Mouse (Mus musculus) c-Kit-positive CD71-negative TER-119-negative erythroid progenitor cells, embryonic 14.5 days (primary cell): Measurements from ENCODE around the gene BC051019.

Source experiments
- DNase-seq: peaks from one replicate; pipeline ENCODE4 v3.0.0-alpha.2; 2013; ENCODE audit warnings: low read depth

Gene BC051019

GRCm38 (mm10) chr7:109723697-109724096 is at the start of gene BC051019:
TSS of gene BC051019 (minus strand) at chr7:109723850.
- no peak for DNase-seq

- DNase-seq = no peak
Observed at GRCm38 (mm10) chr7:109772251-109772650, 48.6 kb upstream of the BC051019 start.

GRCm38 (mm10) chr7:109768699-109769383 is 45.2 kb upstream of the BC051019 start:
- no peak for DNase-seq

- DNase-seq = no peak
Observed at GRCm38 (mm10) chr7:109767575-109768350, 44.1 kb upstream of the BC051019 start.

GRCm38 (mm10) chr7:109764009-109764408 is 40.4 kb upstream of the BC051019 start:
- DNase-seq = no peak

GRCm38 (mm10) chr7:109756291-109756690 is 32.6 kb upstream of the BC051019 start:
- no peak for DNase-seq

- DNase-seq = no peak
Observed at GRCm38 (mm10) chr7:109754034-109754433, 30.4 kb upstream of the BC051019 start.

DNA sequence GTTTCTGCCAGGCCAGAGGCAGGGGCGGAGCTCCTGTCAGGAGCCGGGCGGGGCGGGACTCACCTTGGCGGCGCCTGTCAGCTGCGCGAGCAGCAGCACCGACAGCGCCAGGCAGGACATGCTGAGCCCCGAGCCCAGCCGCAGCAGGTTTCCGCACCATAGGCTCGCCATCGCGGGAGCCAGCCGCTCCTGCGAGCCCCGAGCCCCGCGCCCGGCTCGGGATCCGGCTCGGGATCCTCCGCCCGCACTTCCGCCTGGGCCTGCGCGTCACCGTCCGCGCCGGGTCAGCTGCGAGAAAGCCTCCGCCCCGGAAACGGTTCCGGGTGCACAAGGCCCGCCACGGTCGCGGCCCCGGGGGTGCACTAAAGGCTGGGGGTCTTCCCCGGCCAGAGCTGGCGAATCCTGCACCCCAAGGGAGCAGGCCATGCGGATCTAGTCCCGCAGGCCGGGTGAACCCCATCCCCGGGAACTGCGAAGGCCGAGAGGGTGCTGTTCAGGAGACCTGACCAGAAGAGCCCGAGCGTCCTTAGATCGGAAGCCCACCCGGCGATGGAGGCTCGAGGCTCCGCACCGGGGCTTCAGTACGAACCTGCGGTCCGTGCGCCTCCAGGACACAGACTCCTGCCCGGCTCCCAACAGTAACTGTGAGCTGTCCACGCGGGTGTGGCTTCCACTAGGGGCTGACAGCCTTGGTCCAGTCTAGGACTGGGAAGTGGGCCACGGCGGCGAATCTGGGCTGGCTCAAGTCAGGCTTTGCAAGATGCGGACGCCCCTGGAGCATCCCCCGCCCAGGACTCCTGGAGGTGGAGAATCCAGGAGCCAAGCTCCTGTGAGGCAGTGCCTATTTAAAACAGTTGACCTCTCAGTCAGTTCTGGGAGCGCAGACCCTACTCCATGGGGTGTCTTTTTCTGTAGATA is 28.6 kb upstream of the BC051019 start, which contains the start of gene Tmem9b:
TSS of gene Tmem9b (minus strand) at position 868 of the 918 bp plus-strand sequence.
- peak; percentile 51 for DNase-seq

DNA sequence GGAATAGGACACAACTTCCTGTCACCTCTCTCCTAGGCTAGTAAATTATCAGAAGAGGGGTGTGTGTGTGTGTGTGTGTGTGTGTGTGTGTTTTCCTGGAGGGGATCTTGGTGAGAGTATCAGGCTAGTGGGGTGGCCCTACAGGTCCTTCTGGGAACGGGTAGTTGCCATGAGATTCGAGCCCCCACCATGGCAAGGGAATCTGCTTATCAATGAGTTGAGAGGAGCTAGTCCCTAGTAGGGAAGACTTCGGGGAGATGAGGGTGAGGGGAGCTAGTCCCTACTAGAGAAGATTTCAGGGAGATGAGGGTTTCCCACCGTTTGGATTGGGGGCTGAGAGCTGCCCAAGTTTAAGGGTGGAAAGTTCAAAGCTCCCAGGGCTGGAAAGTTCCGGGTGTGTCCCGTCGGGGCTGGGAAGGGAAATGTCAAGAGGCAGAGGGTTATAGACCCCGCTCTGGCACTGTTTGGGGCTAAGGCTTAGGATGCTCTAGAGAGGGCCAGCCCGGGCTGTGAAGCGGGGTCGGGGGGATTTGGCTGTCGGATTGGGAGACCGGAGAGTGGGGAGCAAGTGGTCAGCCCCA is 27.9 kb upstream of the BC051019 start:
- no peak for DNase-seq

DNA sequence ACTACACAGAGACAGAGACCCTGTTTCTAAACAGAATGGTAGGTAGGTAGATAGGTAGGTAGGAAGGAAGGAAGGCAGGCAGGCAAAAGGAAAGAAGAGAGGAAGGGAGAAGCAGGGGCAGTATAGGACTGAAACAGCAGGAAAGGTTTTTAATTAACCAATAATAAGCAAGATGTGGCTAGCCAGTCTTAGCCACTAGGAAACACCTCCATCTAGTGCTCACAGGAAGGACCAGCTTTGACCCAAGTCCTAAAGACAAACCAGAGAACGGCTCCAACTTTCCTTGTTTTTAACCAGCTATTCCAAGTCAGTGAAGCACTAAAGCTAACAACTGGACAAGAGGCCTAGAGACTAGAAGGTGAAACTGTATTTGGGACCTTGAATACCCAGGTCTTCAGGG is 24.1 kb upstream of the BC051019 start:
- no peak for DNase-seq

DNA sequence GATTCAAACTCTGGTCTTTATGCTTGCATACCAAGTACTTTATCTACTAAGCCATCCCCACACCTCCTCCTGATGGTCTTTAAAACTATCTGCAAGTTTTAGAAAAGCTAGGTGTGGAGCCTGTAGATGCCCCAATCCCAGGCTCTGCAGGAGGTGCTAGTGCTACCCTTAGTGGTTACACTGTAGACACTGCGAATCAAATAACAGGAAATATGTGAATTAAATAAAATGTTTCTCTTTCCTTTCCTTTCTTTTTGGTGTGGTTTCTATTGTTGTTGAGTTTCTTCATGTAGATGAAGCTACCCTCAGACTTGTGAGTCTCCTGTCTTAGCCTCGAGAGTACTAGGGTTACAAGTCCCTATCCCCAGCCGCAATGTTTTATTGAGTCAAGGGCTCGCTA is 18.1 kb upstream of the BC051019 start:
- DNase-seq = no peak

DNA sequence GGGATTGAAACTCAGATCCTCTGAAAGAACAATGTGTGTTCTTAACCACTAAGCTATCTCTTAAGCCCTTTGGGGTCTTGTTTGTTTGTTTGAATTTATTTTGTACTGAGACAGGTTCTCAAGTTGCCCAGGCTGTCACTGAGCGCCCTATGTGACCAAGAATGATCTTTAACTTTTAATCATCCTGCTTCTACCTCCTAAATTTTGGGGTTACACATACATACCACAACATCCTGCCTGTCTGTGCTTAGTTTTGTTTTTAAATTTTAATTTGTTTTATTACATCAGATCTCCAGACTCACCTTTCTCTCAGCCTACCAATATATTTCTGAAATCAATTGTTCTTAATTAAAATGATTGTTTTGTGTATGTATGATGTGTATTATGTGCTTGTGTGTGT is 17.4 kb upstream of the BC051019 start:
- DNase-seq = no peak

DNA sequence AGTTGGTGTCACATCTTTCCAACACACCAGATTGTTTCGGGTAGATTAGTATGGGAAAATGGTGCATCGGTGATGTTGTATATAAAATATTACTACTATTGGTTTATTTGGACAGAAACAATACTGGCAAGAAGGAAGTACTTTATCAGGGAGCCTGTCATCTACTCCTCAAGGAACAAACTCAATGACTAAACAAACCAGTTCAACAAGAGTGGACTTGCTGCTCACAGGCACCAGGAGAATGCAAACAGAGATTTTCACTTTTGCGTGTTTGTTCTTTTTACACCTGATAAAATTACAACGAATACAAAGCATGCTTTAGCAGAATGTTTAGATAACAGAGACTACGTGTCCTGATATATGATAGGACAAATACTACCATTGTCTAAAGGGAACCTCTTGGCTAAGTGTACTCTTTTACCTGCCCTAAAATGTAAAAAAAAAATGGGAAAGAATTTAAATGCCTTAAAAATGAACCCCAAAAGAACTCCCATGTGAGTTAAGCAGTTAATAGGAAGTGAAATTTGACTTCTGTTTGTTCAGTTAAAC is 16.2 kb upstream of the BC051019 start:
- DNase-seq = no peak

- DNase-seq = no peak
Observed at GRCm38 (mm10) chr7:109734806-109735205, 11.2 kb upstream of the BC051019 start.

DNA sequence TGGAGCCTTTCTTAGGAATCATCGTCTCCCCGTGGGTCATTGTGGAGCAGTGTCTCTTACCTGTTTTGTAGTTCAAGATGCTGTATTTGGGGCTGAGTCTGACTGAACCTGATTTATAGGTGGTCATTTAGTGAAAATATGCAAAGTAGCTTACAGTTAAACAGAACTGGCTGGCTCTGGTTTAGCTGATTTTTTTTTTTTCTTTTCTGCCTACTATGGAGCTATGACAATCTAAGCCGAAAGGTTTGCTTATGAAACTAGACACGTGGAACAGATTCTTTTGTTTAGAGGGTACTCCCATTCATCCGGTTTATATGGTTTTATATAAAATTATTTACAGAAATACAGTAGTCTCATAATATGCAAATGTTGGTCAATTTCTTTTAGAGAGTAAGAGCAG is 8.0 kb upstream of the BC051019 start, which contains the start of gene Ascl3:
TSS of gene Ascl3 (minus strand) at position 101 of the 400 bp plus-strand sequence.
- no peak for DNase-seq

DNA sequence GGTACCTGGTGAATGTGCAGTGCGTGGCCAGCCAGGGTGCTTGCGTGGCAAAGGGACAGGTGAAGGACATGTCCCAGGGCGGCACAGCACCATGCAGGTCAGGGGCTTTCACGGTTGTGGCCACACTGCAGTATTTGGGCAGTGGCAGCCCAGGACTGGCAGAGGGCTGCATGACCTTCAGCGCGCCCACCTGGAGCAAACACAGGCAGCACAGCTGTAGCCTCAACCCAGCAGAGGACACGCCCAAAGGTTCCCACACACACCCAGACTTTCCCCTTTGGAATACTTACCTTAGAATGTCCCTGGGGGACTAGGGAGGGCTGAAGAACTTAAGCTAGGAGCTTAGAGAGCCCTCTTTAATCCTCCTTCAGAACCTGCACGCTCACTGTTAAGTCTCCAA is 536 bp downstream of the BC051019 start:
- no peak for DNase-seq

DNA sequence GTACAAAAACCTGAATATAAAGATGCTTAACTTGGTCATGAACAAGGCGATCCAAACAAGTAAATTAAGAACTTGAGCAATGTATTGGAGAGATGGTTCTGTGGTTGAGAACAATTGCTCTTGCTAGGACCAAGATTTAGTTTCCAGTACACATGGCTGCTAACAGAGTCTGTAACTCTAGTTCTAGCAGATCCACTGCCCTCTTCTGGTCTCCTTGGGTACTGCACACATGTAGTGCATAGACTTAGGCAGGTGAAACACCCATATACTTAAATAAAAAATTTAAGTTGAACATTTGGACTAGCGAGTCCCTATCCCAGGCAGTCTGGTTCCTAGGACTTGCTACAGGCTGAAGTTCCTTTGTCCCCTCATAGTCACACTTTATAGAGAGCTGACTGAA is 1.0 kb downstream of the BC051019 start:
- DNase-seq = no peak

GRCm38 (mm10) chr7:109719286-109719685 is 4.4 kb downstream of the BC051019 start:
- no peak for DNase-seq

- DNase-seq = no peak
Observed at GRCm38 (mm10) chr7:109713434-109713982, 10.1 kb downstream of the BC051019 start.

DNA sequence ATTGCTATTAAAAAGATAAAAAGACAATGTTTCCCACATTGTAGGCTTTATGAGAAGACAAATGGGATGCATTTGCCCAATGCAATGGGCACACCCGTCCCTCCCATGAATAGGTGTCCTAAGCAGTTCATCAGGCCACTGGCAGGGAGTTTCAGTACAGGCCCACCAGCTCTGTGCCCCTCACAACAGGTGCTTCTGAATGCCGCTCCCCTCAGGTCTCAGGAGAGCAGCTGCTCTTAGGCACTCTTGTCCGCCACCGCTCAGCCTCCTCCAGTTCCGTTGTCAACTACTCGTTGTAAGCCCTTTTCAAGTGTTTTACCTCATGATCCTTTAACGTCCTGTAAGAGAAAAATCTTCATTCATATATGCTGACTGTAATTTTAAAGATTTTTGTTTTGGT is 11.5 kb downstream of the BC051019 start:
- no peak for DNase-seq

GRCm38 (mm10) chr7:109710069-109710468 is 13.6 kb downstream of the BC051019 start:
- no peak for DNase-seq
